In the genomic region with DNA sequence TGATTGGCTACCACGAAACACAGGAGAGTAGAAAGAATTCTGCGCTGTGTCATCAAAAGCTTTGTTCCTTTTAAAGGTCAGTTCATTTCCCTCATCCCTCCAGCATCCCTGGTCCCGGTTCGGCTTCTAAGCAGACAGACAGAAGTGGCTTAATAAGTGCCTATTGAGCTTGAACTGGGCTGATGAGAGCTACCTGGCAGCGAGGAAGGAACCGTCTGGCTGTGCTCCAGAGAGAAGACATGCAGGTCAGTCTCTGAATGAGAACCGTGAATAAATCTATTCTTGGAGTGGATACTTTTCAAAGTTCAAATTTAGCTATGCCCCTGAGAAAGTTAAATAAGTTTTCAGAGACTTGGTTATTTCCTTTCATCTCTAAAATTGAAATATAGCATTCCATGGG, we compare ENCODE assay signal across 25 mouse cellular contexts.
"Had no signal": no experiment of that assay in that cellular context is flagged by ENCODE, and none has a peak within 500 bp of the region (broad histone marks: within the 10 kb centered on the region; RNA-seq: fewer than 3 reads in every experiment).

No protein-coding gene starts in this region.

- DNase-seq: gastrocnemius, postnatal 10 days; gastrocnemius, postnatal 25 days; heart, adult 2 months; heart, postnatal 14 days; heart, postnatal 36 days; kidney, adult 11 months; kidney, adult 2 months; kidney, adult 9 months; kidney, postnatal 14 days; kidney, postnatal 36 days; layer of hippocampus, adult 9-11 months; layer of hippocampus, postnatal 36 days; left cerebral cortex, postnatal 4 days; lung, adult 18-20 months had no signal

- H3K27ac ChIP-seq: heart, adult 2 months; heart, embryonic 13.5 days; heart, embryonic 15.5 days; hindbrain, embryonic 13.5 days; hindbrain, embryonic 15.5 days; hindbrain, postnatal 0 days; kidney, embryonic 15.5 days; kidney, postnatal 0 days; limb, embryonic 13.5 days; limb, embryonic 15.5 days; liver, embryonic 12.5 days; liver, embryonic 14.5 days had no signal

- H3K4me1 ChIP-seq: heart, embryonic 13.5 days; heart, embryonic 15.5 days; hindbrain, embryonic 13.5 days; hindbrain, embryonic 15.5 days; kidney, embryonic 15.5 days; limb, embryonic 13.5 days; limb, embryonic 15.5 days; liver, embryonic 12.5 days had no signal

- H3K27me3 ChIP-seq: heart, embryonic 13.5 days; heart, embryonic 15.5 days; hindbrain, embryonic 13.5 days; hindbrain, embryonic 15.5 days; kidney, embryonic 15.5 days; limb, embryonic 13.5 days; limb, embryonic 15.5 days; liver, embryonic 12.5 days had no signal

- H3K4me3 ChIP-seq: heart, adult 2 months; heart, embryonic 13.5 days; heart, embryonic 15.5 days; hindbrain, embryonic 13.5 days; hindbrain, embryonic 15.5 days; kidney, embryonic 15.5 days; limb, embryonic 13.5 days; limb, embryonic 15.5 days; liver, embryonic 12.5 days had no signal
